Mouse (Mus musculus) forebrain, embryonic 14.5 days (tissue): ENCODE data around the gene Gm20388. TPM values are rescaled to one million over a fixed set of nuclear protein-coding genes. Genes with fewer than 3 reads are reported as not detected.
"Not testable (repeated sequence)": the region's sequence is repeated elsewhere in the genome, so short reads cannot be mapped to it uniquely, and the experiment has no call there.

Experiments used
- ATAC-seq: fragments of 200-750 bp; cut with Nextera tagmentation; 2 replicates; pipeline ENCODE4 v1.8.0; 2017; ENCODE audit warnings: mild to moderate bottlenecking, moderate library complexity
- DNase-seq: peaks from one replicate; pipeline ENCODE4 v3.0.0-alpha.2; 2015; ENCODE audit warnings: low spot score
- H3K27ac ChIP-seq: fragments of 300-500 bp; sonication (generic); 2 replicates; pipeline ENCODE4 v1.5.1; 2014; ENCODE audit warnings: low read depth, mild to moderate bottlenecking, control low read depth, low read length, moderate library complexity
- H3K27me3 ChIP-seq: fragments of 300-500 bp; sonication (generic); replicated peaks from 2 replicates; pipeline ENCODE4 v1.6.1; 2014; ENCODE audit warnings: low read length, control low read depth, mixed read lengths; ENCODE audit not compliant: control insufficient read depth, insufficient read depth
- H3K36me3 ChIP-seq: fragments of 300-500 bp; sonication (generic); 2 replicates; pipeline ENCODE4 v1.6.1; 2014; ENCODE audit warnings: low read length, control low read depth; ENCODE audit not compliant: control insufficient read depth, insufficient read depth
- H3K4me1 ChIP-seq: fragments of 300-500 bp; sonication (generic); 2 replicates; pipeline ENCODE4 v1.6.1; 2014; ENCODE audit warnings: antibody characterized with exemption, low read length, control low read depth; ENCODE audit not compliant: control insufficient read depth, insufficient read depth
- H3K4me2 ChIP-seq: fragments of 300-500 bp; sonication (generic); 2 replicates; pipeline ENCODE4 v1.6.1; 2014; ENCODE audit warnings: mild to moderate bottlenecking, control low read depth, low read length
- H3K4me3 ChIP-seq: fragments of 300-500 bp; sonication (generic); 2 replicates; pipeline ENCODE4 v1.5.1; 2014; ENCODE audit warnings: low read depth, low read length, control low read depth
- H3K9ac ChIP-seq: fragments of 300-500 bp; sonication (generic); 2 replicates; pipeline ENCODE4 v1.6.1; 2014; ENCODE audit warnings: mild to moderate bottlenecking, low read length, control low read depth, moderate library complexity
- H3K9me3 ChIP-seq: fragments of 300-500 bp; sonication (generic); replicated peaks from 2 replicates; pipeline ENCODE4 v1.6.1; 2016; ENCODE audit warnings: low read length, control low read depth, mixed read lengths; ENCODE audit not compliant: control insufficient read depth
- WGBS: fragments of 180-500 bp; shearing (Covaris S2); extraction: QIAGEN DNeasy Blood & Tissue Kit; methylation state at CpG from one replicate; pipeline ENCODE4 v1.1.7; 2014; 5-methylcytosine and 5-hydroxymethylcytosine counted together
- polyA plus RNA-seq: library from polyadenylated mRNA; unstranded; fragments of >200 nt; fragmentation: Nextera tagmentation; extraction: Ambion mirVana; gene quantifications from 2 replicates; pipeline ENCODE4 v1.2.1, GENCODE M21; 2014

Gm20388 gene
- polyA plus RNA-seq, 1 experiment from 2014 or later = 7.4 TPM

DNA sequence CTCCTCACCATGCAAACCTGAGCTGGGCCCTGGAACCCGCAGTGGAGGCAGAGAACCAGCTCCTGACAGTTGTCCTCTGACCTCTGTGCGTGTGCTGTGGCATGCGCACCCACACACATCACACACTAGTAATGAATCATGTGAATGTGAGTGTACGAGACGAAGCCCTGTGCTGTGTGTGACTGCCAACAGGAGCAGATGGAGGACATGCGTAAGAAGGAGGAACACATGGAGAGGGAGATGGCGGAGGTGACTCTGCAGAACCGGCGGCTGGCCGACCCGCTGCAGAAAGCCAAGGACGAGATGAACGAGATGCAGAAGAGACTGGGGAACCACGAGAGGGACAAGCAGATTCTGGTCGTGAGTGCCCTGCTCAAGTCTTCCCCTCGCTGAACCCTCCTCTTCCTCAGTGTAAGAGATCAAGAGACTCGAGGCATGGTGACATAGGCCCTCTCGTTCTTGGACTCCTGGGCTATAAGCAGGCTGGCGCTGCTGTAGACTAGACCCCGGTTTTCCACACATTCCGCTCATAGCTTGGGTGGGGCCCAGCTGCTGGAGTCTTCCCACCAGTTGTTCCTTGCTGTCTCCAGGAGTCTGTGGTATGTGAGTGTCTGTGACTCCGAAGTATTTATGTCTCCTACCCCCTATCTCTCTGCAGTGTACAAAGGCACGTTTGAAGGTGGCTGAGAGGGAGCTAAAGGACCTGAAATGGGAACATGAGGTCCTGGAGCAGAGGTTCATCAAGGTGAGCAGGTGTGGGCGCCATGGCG is 3617.3 kb downstream of the Gm20388 start:
- 93% methylated on average over 25 of the region's 25 CpGs for WGBS
- ATAC-seq (no peak), DNase-seq (no peak)

DNA sequence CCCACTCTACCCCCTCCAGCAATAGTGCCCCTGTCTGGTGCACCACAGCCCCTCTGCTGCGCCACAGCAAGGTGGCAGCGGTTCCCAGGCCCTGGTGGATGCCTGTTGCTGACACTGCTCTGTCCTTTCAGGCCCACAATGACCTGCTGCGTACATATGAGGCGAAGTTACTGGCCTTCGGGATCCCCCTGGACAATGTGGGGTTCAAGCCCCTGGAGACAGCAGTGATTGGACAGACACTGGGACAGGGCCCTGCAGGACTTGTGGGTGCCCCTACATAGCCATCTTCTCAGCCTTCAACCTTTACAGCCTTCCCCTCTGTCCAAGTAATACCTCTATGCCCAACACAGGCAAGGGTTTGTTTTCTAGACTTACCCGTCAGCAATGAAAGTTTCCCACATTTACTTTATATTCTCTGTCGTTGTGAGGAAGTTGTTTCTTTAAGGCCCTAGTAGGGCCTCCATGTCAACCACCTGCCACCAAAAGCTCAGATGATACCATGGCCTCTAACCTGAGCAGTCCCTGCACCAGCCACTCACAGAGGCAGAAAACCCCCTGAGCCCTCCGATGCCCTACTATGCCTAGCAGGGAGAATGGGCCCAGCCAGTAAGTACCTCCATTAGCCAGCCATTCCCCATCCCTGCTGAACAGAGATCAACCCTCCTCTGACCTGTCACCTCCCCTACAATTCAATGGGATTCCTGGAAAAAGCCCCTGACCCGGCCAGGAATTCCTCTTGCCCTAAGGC is 3625.8 kb downstream of the Gm20388 start:
- Histone ChIP-seq H3K9ac (no peak overlapping the region), H3K4me1 (no peaks in the 10 kb centered on the region), H3K27ac (no peak overlapping the region), H3K27me3 (no peaks in the 10 kb centered on the region), H3K36me3 (peaks cover 56% of the 10 kb centered on the region), H3K4me3 (no peak overlapping the region), H3K9me3 (no peaks in the 10 kb centered on the region), H3K4me2 (no peak overlapping the region)
- DNase-seq (no peak), ATAC-seq (no peak)
- WGBS = 91% methylated on average over 9 of the region's 9 CpGs

More for the DNA sequence above, 3617.3 kb downstream of the Gm20388 start:
- peaks cover 100% of the 10 kb centered on the region for H3K36me3 ChIP-seq
- no peak overlapping the region for H3K27ac ChIP-seq
- H3K4me1 ChIP-seq = no peaks in the 10 kb centered on the region
- no peaks in the 10 kb centered on the region for H3K9me3 ChIP-seq
- H3K4me2 ChIP-seq = no peak overlapping the region
- no peaks in the 10 kb centered on the region for H3K27me3 ChIP-seq
- H3K9ac ChIP-seq = no peak overlapping the region
- no peak overlapping the region for H3K4me3 ChIP-seq

DNA sequence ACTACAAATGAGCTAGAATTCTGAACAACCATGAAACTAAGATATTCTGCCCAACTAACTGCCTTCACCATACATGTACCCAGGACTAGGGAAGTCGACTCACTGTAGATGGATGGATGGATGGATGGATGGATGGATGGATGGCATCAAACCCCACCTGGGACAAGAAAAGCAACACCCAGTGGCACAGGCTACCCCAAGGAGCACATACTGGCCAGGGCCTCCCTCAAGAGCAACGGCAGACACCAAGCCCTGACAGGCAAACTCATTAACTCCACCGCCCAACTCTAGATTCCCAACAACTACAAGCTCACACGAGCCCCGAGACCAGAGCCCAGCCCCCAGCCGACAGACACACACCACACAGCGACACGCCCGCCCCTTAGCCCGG is 3626.3 kb downstream of the Gm20388 start:
- no peak for ATAC-seq
- Histone ChIP-seq H3K4me3 (no peak overlapping the region), H3K9me3 (no peaks in the 10 kb centered on the region), H3K36me3 (peaks cover 50% of the 10 kb centered on the region), H3K27me3 (no peaks in the 10 kb centered on the region), H3K4me1 (no peaks in the 10 kb centered on the region), H3K4me2 (no peak overlapping the region), H3K9ac (no peak overlapping the region), H3K27ac (no peak overlapping the region)
- DNase-seq = no peak
- 34% methylated on average over 4 of the region's 10 CpGs for WGBS

DNA sequence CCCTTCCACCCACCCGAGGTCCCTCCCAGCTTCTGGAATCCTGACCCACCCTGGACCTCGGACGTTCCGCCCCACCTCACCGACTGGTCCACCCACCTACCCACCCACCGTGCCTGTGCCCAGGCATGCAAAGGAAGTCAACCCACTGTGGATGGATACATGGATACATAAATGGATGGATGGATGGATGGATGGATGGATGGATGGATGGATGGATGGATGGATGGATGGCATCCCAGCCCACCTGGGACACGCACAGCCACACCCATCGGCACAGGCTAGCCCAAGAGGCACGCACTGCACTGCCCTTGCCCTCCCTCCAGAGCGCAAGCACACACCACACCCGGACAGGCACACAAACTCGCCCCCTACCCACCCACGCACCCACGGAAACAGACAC is 3627.0 kb downstream of the Gm20388 start:
- not testable (repeated sequence) for H3K4me2 ChIP-seq, H3K9me3 ChIP-seq, H3K9ac ChIP-seq, ATAC-seq, H3K27me3 ChIP-seq, DNase-seq, H3K4me3 ChIP-seq, H3K4me1 ChIP-seq, H3K27ac ChIP-seq
- 33% methylated on average over 2 of the region's 14 CpGs for WGBS
- peaks cover 44% of the 10 kb centered on the region for H3K36me3 ChIP-seq

DNA sequence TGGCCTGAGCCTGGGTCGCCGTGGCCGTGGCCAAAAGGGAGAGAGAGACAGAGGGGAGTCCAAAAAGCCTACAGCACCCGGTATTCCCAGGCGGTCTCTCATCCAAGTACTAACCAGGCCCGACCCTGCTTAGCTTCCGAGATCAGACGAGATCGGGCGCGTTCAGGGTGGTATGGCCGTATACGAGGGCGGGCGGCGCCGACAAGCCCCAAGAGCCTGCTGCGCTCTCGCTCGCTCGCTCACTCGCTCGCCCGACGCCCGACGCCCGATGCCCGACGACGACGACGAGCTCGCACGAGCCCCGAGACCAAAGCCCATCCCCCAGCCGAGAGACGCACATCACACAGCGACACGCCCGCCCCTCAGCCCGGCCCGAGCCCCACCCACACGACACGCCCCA is 3653.6 kb downstream of the Gm20388 start:
- not testable (repeated sequence) for H3K9ac ChIP-seq, H3K36me3 ChIP-seq, ATAC-seq, H3K4me3 ChIP-seq, H3K4me2 ChIP-seq, DNase-seq, H3K27ac ChIP-seq, H3K9me3 ChIP-seq, H3K4me1 ChIP-seq, H3K27me3 ChIP-seq
- WGBS = no CpG with 5 or more reads among the region's 45 CpGs

- H3K36me3 ChIP-seq, H3K9ac ChIP-seq, DNase-seq, H3K27me3 ChIP-seq, H3K9me3 ChIP-seq, H3K4me2 ChIP-seq, ATAC-seq, H3K4me3 ChIP-seq, H3K27ac ChIP-seq, H3K4me1 ChIP-seq: not testable (repeated sequence)
- WGBS = 60% methylated on average over 1 of the region's 10 CpGs
Observed at GRCm38 (mm10) chr8:123575386-123575785, 3664.7 kb downstream of the Gm20388 start.

DNA sequence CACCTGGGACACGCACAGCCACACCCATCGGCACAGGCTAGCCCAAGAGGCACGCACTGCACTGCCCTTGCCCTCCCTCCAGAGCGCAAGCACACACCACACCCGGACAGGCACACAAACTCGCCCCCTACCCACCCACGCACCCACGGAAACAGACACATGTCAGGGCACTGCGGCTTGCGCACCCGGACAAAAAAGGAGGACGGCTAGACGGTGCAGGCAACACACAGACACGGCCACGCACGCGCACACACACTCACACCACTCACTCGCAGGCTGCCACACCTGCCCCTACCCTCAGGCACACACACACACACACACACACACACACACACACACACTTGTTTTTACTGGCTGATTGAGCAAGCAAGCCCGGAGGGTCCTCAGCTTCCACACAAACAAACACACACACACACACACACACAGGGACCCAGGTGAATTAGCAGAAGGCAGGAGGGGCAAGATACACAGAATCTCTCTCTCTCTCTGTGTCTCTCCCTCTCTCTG is 3690.1 kb downstream of the Gm20388 start:
- not testable (repeated sequence) for H3K4me1 ChIP-seq, H3K9me3 ChIP-seq, H3K4me3 ChIP-seq, DNase-seq, H3K36me3 ChIP-seq, H3K27me3 ChIP-seq, ATAC-seq, H3K9ac ChIP-seq, H3K4me2 ChIP-seq, H3K27ac ChIP-seq
- 82% methylated on average over 12 of the region's 19 CpGs for WGBS

DNA sequence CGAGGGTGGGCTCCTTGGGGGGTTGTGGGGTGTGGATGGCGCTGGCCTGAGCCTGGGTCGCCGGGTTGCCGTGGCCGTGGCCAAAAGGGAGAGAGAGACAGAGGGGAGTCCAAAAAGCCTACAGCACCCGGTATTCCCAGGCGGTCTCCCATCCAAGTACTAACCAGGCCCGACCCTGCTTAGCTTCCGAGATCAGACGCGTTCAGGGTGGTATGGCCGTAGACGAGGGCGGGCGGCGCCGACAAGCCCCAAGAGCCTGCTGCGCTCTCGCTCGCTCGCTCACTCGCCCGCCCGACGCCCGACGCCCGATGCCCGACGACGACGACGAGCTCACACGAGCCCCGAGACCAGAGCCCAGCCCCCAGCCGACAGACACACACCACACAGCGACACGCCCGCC is 3690.8 kb downstream of the Gm20388 start:
- H3K36me3 ChIP-seq, H3K9me3 ChIP-seq, H3K9ac ChIP-seq, H3K4me1 ChIP-seq, ATAC-seq, H3K4me2 ChIP-seq, H3K27me3 ChIP-seq, H3K27ac ChIP-seq, H3K4me3 ChIP-seq, DNase-seq: not testable (repeated sequence)
- WGBS = no CpG with 5 or more reads among the region's 40 CpGs

DNA sequence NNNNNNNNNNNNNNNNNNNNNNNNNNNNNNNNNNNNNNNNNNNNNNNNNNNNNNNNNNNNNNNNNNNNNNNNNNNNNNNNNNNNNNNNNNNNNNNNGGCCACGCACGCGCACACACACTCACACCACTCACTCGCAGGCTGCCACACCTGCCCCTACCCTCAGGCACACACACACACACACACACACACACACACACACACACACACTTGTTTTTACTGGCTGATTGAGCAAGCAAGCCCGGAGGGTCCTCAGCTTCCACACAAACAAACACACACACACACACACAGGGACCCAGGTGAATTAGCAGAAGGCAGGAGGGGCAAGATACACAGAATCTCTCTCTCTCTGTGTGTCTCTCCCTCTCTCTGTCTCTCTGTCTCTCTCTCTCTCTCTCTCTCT is 3702.0 kb downstream of the Gm20388 start:
- not testable (repeated sequence) for H3K4me2 ChIP-seq, H3K9me3 ChIP-seq, ATAC-seq, H3K36me3 ChIP-seq, DNase-seq, H3K4me3 ChIP-seq, H3K4me1 ChIP-seq, H3K9ac ChIP-seq, H3K27ac ChIP-seq, H3K27me3 ChIP-seq
- WGBS = no CpG with 5 or more reads among the region's 5 CpGs
